Mouse (Mus musculus) limb, embryonic 14.5 days (tissue): ENCODE data around the gene Men1. TPM values are rescaled to one million over a fixed set of nuclear protein-coding genes. Genes with fewer than 3 reads are reported as not detected.
A peak's percentile ranks its signal among the peaks of the same experiment; 100 is the strongest.

ENCODE experiments used
- ATAC-seq: fragments of 200-750 bp; cut with Nextera tagmentation; 2 replicates; pipeline ENCODE4 v1.8.0; 2017; ENCODE audit warnings: low read depth, moderate number of reproducible peaks, moderate TSS enrichment; ENCODE audit not compliant: low FRiP score
- DNase-seq: peaks from one replicate; pipeline ENCODE4 v3.0.0-alpha.2; 2015; ENCODE audit warnings: low spot score
- H3K27ac ChIP-seq: fragments of 300-500 bp; sonication (generic); replicated peaks from 2 replicates; pipeline ENCODE4 v1.5.1; 2014; ENCODE audit warnings: low read depth, mild to moderate bottlenecking, low read length, moderate library complexity, mixed read lengths
- H3K27me3 ChIP-seq: fragments of 300-500 bp; sonication (generic); 2 replicates; pipeline ENCODE4 v1.6.1; 2014; ENCODE audit warnings: low read length, mixed read lengths; ENCODE audit not compliant: control insufficient read depth, insufficient read depth
- H3K36me3 ChIP-seq: fragments of 300-500 bp; sonication (generic); 2 replicates; pipeline ENCODE4 v1.6.1; 2014; ENCODE audit warnings: mild to moderate bottlenecking, low read length, moderate library complexity, mixed read lengths; ENCODE audit not compliant: control insufficient read depth, insufficient read depth
- H3K4me1 ChIP-seq: fragments of 300-500 bp; sonication (generic); 2 replicates; pipeline ENCODE4 v1.6.1; 2014; ENCODE audit warnings: antibody characterized with exemption, low read length, mixed read lengths; ENCODE audit not compliant: control insufficient read depth, insufficient read depth
- H3K4me2 ChIP-seq: fragments of 300-500 bp; sonication (generic); replicated peaks from 2 replicates; pipeline ENCODE4 v1.6.1; 2014; ENCODE audit warnings: low read depth, mild to moderate bottlenecking, low read length, moderate library complexity; ENCODE audit not compliant: severe bottlenecking
- H3K4me3 ChIP-seq: fragments of 300-500 bp; sonication (generic); replicated peaks from 2 replicates; pipeline ENCODE4 v1.5.1; 2014; ENCODE audit warnings: low read length
- H3K9ac ChIP-seq: fragments of 300-500 bp; sonication (generic); 2 replicates; pipeline ENCODE4 v1.6.1; 2014; ENCODE audit warnings: mild to moderate bottlenecking, low read depth, low read length, moderate library complexity; ENCODE audit not compliant: severe bottlenecking
- H3K9me3 ChIP-seq: fragments of 300-500 bp; sonication (generic); 2 replicates; pipeline ENCODE4 v1.6.1; 2016; ENCODE audit warnings: low read length; ENCODE audit not compliant: control insufficient read depth
- POLR2A ChIP-seq: fragments of 200-500 bp; IDR thresholded peaks from 2 replicates; pipeline ENCODE4 v1.8.0; 2012; ENCODE audit warnings: inconsistent platforms, mild to moderate bottlenecking, moderate library complexity, borderline replicate concordance; ENCODE audit not compliant: insufficient read depth, insufficient read length; ENCODE audit errors: extremely low read depth
- WGBS: fragments of 180-500 bp; shearing (Covaris S2); extraction: QIAGEN DNeasy Blood & Tissue Kit; methylation state at CpG from one replicate; pipeline ENCODE4 v1.1.7; 2014; 5-methylcytosine and 5-hydroxymethylcytosine counted together
- polyA plus RNA-seq, 2 experiments: library from polyadenylated mRNA; depleted of rRNA in 1 of 2; stranded (reverse) in 1 of 2; unstranded in 1 of 2; fragments of >200 nt; fragmentation: Nextera tagmentation in 1 of 2; extraction: Ambion mirVana in 1 of 2; gene quantifications; 2 replicates each; pipeline versions ENCODE4 v1.2.1 to v1.2.3; 2012 to 2014

Men1 gene
- polyA plus RNA-seq, 2 experiments: 60.4 to 102 TPM

GRCm38 (mm10) chr19:6349215-6349983 is 14.6 kb downstream of the Men1 start:
- no peak for ATAC-seq
- H3K9ac ChIP-seq: peak overlapping the region; percentile 25; the same call in 1 of the 2 replicates
- DNase-seq: no peak
- 19% methylated on average over 13 of the region's 14 CpGs for WGBS
- H3K27me3 ChIP-seq: no peaks in the 10 kb centered on the region
- no peaks in the 10 kb centered on the region for H3K4me1 ChIP-seq
- H3K4me2 ChIP-seq: no peak overlapping the region
- H3K27ac ChIP-seq: no peak overlapping the region; the same call in 1 of the 2 replicates
- no peaks in the 10 kb centered on the region for H3K9me3 ChIP-seq
- TF ChIP-seq POLR2A: no peak
- H3K36me3 ChIP-seq: peaks cover 54% of the 10 kb centered on the region
- H3K4me3 ChIP-seq: no peak overlapping the region

DNA sequence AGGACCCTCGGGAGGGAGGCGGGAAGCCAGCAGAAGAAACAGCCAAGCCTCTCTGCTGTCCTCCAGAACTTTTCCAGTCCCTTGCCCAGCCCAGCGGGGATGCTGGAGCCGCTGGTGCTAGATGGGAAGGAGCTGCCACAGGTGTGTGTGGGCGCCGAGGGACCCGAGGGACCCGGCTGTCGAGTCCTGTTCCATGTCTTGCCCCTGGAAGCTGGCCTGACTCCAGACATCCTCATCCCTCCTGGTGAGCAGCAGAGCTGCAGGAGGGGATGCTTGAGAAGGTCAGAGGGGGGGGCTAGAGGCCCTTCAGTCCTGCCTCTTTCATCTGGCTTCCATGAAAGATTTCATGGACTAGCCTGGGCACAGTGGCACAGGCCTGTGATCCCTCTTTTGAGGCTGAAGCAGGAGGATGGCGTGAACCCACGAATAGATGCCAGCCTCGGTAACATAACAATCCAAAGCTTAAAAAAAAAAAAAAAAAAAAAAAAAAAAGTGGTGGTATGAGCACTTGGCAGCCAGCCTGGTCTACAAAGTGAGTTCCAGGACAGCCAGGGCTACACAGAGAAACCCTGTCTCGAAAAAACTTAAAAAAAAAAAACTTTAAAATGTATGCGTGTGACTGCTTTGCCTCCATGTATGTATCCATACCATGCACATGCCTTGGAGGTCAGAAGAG is 16.8 kb downstream of the Men1 start:
- H3K27me3 ChIP-seq: no peaks in the 10 kb centered on the region
- H3K4me2 ChIP-seq: no peak overlapping the region
- ATAC-seq (no peak), DNase-seq (no peak)
- no peak overlapping the region for H3K4me3 ChIP-seq
- H3K4me1 ChIP-seq: no peaks in the 10 kb centered on the region
- no peak for TF ChIP-seq POLR2A
- 65% methylated on average over 14 of the region's 14 CpGs for WGBS
- H3K9ac ChIP-seq: no peak overlapping the region
- peaks cover 38% of the 10 kb centered on the region for H3K36me3 ChIP-seq
- H3K9me3 ChIP-seq: no peaks in the 10 kb centered on the region
- no peak overlapping the region for H3K27ac ChIP-seq

DNA sequence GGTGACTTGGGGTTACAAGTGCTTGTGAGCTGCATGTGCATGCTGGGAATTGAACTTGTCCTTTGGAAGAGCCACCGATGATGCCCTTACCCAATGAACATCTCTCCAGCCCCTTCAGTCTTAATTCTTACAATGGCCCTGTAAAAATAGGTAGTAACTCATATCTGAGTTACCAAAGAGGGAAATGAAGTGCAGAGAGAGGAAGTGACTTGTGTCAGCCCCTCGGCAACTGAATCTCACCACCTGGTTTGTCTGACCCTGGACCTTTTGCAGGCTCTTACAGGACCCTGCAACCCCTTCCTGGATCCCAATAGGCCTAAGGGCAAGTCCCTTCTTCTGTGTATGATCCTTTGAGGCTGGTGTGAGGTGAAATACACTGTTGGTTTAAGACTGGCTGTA is 17.3 kb downstream of the Men1 start:
- no peak overlapping the region for H3K9ac ChIP-seq

GRCm38 (mm10) chr19:6354030-6354429 is 19.3 kb downstream of the Men1 start:
- 80% methylated on average over 7 of the region's 7 CpGs for WGBS
- Histone ChIP-seq H3K27ac (no peak overlapping the region), H3K36me3 (peaks cover 27% of the 10 kb centered on the region), H3K4me1 (no peaks in the 10 kb centered on the region), H3K9me3 (no peaks in the 10 kb centered on the region), H3K4me3 (no peak overlapping the region), H3K27me3 (no peaks in the 10 kb centered on the region), H3K9ac (no peak overlapping the region), H3K4me2 (no peak overlapping the region)
- ATAC-seq: no peak
- DNase-seq: no peak
- TF ChIP-seq POLR2A: no peak

More for the DNA sequence above, 17.3 kb downstream of the Men1 start:
- H3K4me3 ChIP-seq: no peak overlapping the region
- H3K36me3 ChIP-seq: peaks cover 33% of the 10 kb centered on the region
- WGBS: 88% methylated on average over 2 of the region's 2 CpGs
- no peak overlapping the region for H3K27ac ChIP-seq
- no peaks in the 10 kb centered on the region for H3K4me1 ChIP-seq
- H3K4me2 ChIP-seq: no peak overlapping the region
- ATAC-seq (no peak), DNase-seq (no peak)
- no peaks in the 10 kb centered on the region for H3K9me3 ChIP-seq
- TF ChIP-seq POLR2A: no peak
- H3K27me3 ChIP-seq: no peaks in the 10 kb centered on the region

DNA sequence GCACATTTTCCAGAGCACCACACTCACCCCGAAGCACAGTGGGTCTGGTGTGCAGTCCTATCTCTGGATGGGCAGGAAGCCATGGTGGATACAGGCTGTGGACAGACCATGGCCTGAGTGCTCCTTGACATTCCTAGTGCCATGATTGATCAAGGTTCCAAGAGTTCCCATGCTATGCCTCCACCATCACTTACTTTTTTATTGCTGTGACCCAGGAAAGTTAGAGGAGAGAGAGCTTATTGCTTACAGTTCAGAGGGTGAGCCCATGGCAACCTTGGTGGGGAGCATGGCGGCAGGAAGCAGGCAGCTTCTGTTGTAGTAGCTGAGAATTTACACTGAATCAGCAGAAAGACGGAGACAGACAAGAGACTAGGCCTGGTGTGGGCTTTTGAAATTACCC is 26.5 kb downstream of the Men1 start:
- no peak for TF ChIP-seq POLR2A
- ATAC-seq (no peak), DNase-seq (no peak)
- H3K4me2 ChIP-seq: no peak overlapping the region
- peaks cover 13% of the 10 kb centered on the region for H3K4me1 ChIP-seq
- H3K36me3 ChIP-seq: peaks cover 17% of the 10 kb centered on the region
- H3K27ac ChIP-seq: no peak overlapping the region
- no peak overlapping the region for H3K9ac ChIP-seq
- H3K4me3 ChIP-seq: no peak overlapping the region
- H3K27me3 ChIP-seq: no peaks in the 10 kb centered on the region
- 93% methylated on average over 3 of the region's 3 CpGs for WGBS
- H3K9me3 ChIP-seq: no peaks in the 10 kb centered on the region
